Mouse (Mus musculus) brain, embryonic 14.5 days (tissue): ENCODE results near the gene 2900011O08Rik.

Source experiments
- CTCF ChIP-seq: fragments of 200-500 bp; IDR thresholded peaks from 2 replicates; pipeline ENCODE4 v1.5.1; 2012; ENCODE audit warnings: inconsistent platforms, mild to moderate bottlenecking, moderate library complexity, borderline replicate concordance; ENCODE audit not compliant: insufficient read depth, insufficient read length; ENCODE audit errors: extremely low read depth
- POLR2A ChIP-seq: fragments of 200-500 bp; IDR thresholded peaks from 2 replicates; pipeline ENCODE4 v1.6.1; 2012; ENCODE audit warnings: mild to moderate bottlenecking, inconsistent platforms, borderline replicate concordance; ENCODE audit not compliant: poor library complexity, insufficient read depth, insufficient read length, severe bottlenecking; ENCODE audit errors: extremely low read depth

DNA sequence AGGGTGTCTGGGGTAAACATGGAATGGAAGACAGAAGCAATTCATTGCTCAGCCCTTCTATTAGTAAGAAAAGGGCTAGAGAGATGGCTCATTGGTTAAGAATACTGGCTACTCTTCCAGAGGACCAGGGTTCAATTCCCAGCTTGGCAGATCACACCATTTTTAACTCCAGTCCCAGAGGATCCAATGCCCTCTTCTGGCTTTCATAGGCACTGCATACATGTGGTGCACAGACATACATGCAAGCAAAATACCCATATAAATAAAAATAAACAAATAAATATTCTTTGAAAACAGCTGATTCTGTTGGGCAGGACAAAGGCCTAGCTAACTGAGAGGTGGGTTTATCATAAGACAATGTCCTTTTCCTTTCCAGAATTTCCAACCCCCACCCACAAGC is 136.2 kb downstream of the 2900011O08Rik start:
- TF ChIP-seq POLR2A (no peak), CTCF (no peak)
